Comparison of ENCODE assay signal across 26 mouse cellular contexts in the genomic region with DNA sequence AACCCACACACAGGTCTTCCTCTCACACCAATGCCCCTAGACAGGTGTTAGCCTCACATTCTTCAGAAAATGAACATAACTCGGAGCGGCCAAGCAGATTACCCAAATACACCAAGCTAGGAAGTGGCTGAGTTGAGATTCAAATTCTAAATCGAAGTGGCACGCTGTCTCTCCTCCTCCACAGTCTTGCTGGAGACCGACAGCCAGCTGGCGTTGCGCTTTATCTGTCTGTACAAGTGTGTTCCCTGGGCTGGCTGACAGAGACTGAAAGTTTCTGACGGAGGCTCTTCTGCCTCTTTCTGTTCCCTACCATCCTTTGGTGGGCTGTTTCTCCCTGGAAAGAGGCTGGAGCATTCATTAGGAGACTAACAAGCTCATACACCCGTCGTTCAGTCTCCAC. TPM values are rescaled to one million over a fixed set of nuclear protein-coding genes. Genes with fewer than 3 reads are reported as not detected.
DNase-seq lines count a peak whose midpoint lies in the region; ATAC-seq and TF ChIP-seq lines count a peak whose summit lies in the region.
"Had no signal": no experiment of that assay in that cellular context is flagged by ENCODE, and none has a peak within 500 bp of the region (broad histone marks: within the 10 kb centered on the region; RNA-seq: fewer than 3 reads in every experiment).

No protein-coding gene starts in this region.

- no peaks in the 10 kb centered on the region for H3K79me2 ChIP-seq in heart, adult 2 months (replicated peaks; ENCODE audit: control insufficient read depth, insufficient read depth, low read length)

- no peak overlapping the region for H3K4me3 ChIP-seq in heart, adult 2 months
- H3K4me3 ChIP-seq in kidney, embryonic 14.5 days (ENCODE audit: low read length): no peak overlapping the region
- H3K4me3 ChIP-seq: erythroblast, embryonic 14.5 days; midbrain, embryonic 13.5 days; stomach, embryonic 15.5 days had no signal

- H3K36me3 ChIP-seq in heart, adult 2 months (ENCODE audit: control insufficient read depth, insufficient read depth, low read length): no peaks in the 10 kb centered on the region
- no peaks in the 10 kb centered on the region for H3K36me3 ChIP-seq in kidney, embryonic 14.5 days (ENCODE audit: control insufficient read depth, insufficient read depth, low read length)
- H3K36me3 ChIP-seq: midbrain, embryonic 13.5 days; stomach, embryonic 15.5 days had no signal

- no peaks in the 10 kb centered on the region for H3K9me3 ChIP-seq in kidney, embryonic 14.5 days (ENCODE audit: control insufficient read depth, low read length)
- H3K9me3 ChIP-seq: midbrain, embryonic 13.5 days; stomach, embryonic 15.5 days had no signal

- no peak for ATAC-seq in kidney, embryonic 14.5 days (ENCODE audit: low FRiP score, low TSS enrichment)
- ATAC-seq: forebrain, embryonic 16.5 days; midbrain, embryonic 13.5 days had no signal

- H3K9ac ChIP-seq in heart, adult 2 months (ENCODE audit: low read depth, low read length): no peak overlapping the region
- no peak overlapping the region for H3K9ac ChIP-seq in kidney, embryonic 14.5 days (ENCODE audit: low read depth, low read length)
- H3K9ac ChIP-seq: lung, embryonic 14.5 days; midbrain, embryonic 13.5 days; stomach, embryonic 15.5 days had no signal

- no peaks in the 10 kb centered on the region for H3K27me3 ChIP-seq in heart, adult 2 months (ENCODE audit: control insufficient read depth, insufficient read depth, low read length)
- peaks cover under 1% of the 10 kb centered on the region for H3K27me3 ChIP-seq in kidney, embryonic 14.5 days (ENCODE audit: control insufficient read depth, insufficient read depth, low read length)
- H3K27me3 ChIP-seq: midbrain, embryonic 13.5 days; stomach, embryonic 15.5 days had no signal

- no peaks in the 10 kb centered on the region for H3K4me1 ChIP-seq in heart, adult 2 months (ENCODE audit: control insufficient read depth, insufficient read depth, low read length)
- H3K4me1 ChIP-seq in kidney, embryonic 14.5 days (ENCODE audit: control insufficient read depth, insufficient read depth, low read length): no peaks in the 10 kb centered on the region
- H3K4me1 ChIP-seq: midbrain, embryonic 13.5 days; stomach, embryonic 15.5 days had no signal

- peak; percentile 63 to 71 for DNase-seq in layer of hippocampus, adult 18-20 months (ENCODE audit: low spot score in 2 of 2)
- DNase-seq in layer of hippocampus, postnatal 25 days (ENCODE audit: extremely low spot score in 1 of 2, low spot score in 1 of 2): no peak
- DNase-seq in layer of hippocampus, adult 8-10 months (ENCODE audit: low spot score in 2 of 2): peak; percentile 25 to 49
- DNase-seq in left cerebral cortex, postnatal 14 days (ENCODE audit: low spot score in 2 of 2): peak; percentile 49 to 70
- DNase-seq in right cerebral cortex, postnatal 36 days (ENCODE audit: low spot score in 2 of 2): peak; percentile 14 to 53
- no peak for DNase-seq in lung, postnatal 14 days
- DNase-seq in heart, adult 2 months: no peak
- DNase-seq: adrenal gland, postnatal 10 days; cerebellum, adult 8-10 months; kidney, adult 8-10 months; lung, embryonic 14.5 days had no signal

- no peak overlapping the region for H3K27ac ChIP-seq in heart, adult 2 months
- no peak overlapping the region for H3K27ac ChIP-seq in kidney, embryonic 14.5 days (ENCODE audit: low read depth, low read length)
- H3K27ac ChIP-seq: macrophage; midbrain, embryonic 13.5 days; stomach, embryonic 15.5 days had no signal

- no peak for TF ChIP-seq CTCF in heart, adult 2 months (IDR thresholded peaks at IDR 0.05)

- TF ChIP-seq POLR2A in heart, adult 2 months (IDR thresholded peaks at IDR 0.05; ENCODE audit: insufficient read depth, low read depth, low read length): no peak

- TF ChIP-seq EP300 in heart, adult 2 months (IDR thresholded peaks at IDR 0.05; ENCODE audit: insufficient read depth, low read depth, low read length): no peak

- intact Hi-C loops in left cerebral cortex, postnatal 14 days (cut with DNase I): no loop called here
- intact Hi-C loops in heart, adult 2 months (cut with DNase I): no loop called here

- WGBS in heart, adult 2 months: 66% methylated on average over 10 of the region's 10 CpGs
- 82% methylated on average over 10 of the region's 10 CpGs for WGBS in kidney, embryonic 14.5 days

- no peak overlapping the region for H3K4me2 ChIP-seq in kidney, embryonic 14.5 days (replicated peaks; ENCODE audit: low read depth, low read length)
- H3K4me2 ChIP-seq: lung, embryonic 14.5 days; midbrain, embryonic 13.5 days; stomach, embryonic 15.5 days had no signal

RNA-seq across cellular contexts. Expression of a gene that starts 37.7 kb away (rescaled TPM):
- total RNA-seq in layer of hippocampus, adult 18-20 months (2021): 1 to 10 TPM; 8.5 to 9.5 TPM
- 1 to 10 TPM; 8.4 to 9.8 TPM for total RNA-seq in layer of hippocampus, postnatal 25 days (2021)
- 10 to 100 TPM in 2 of 4 experiments, 1 to 10 TPM in 2; 8.6 to 10.6 (median 9.8) TPM for total RNA-seq in layer of hippocampus, adult 8-10 months (2022)
- 10 to 100 TPM; 14.7 to 21.9 TPM for total RNA-seq in left cerebral cortex, postnatal 14 days (2021)
- total RNA-seq in heart, adult 2 months (2021): under 1 TPM; 0.14 to 0.26 TPM
- 0.06 and 0.10 TPM in 2 replicates for polyA plus RNA-seq in heart, adult 2 months (2012; rRNA removed)
- polyA plus RNA-seq in kidney, embryonic 14.5 days (2014; fragmentation: Nextera tagmentation; extraction: Ambion mirVana): 0.29 and 0.37 TPM in 2 replicates
- total RNA-seq: CH12.LX; common myeloid progenitor, adult 5-6 weeks; hematopoietic stem cell, adult 5-6 weeks had no signal
- polyA plus RNA-seq: erythroblast, embryonic 14.5 days; macrophage had no signal

RNA-seq across cellular contexts. Expression of a gene that starts 45.5 kb away (rescaled TPM):
- total RNA-seq in layer of hippocampus, adult 18-20 months (2021): not detected
- total RNA-seq in layer of hippocampus, postnatal 25 days (2021): not detected
- not detected for total RNA-seq in layer of hippocampus, adult 8-10 months (2022)
- not detected for total RNA-seq in left cerebral cortex, postnatal 14 days (2021)
- not detected for total RNA-seq in heart, adult 2 months (2021)
- not detected in 2 replicates for polyA plus RNA-seq in heart, adult 2 months (2012; rRNA removed)
- not detected in 2 replicates for polyA plus RNA-seq in kidney, embryonic 14.5 days (2014; fragmentation: Nextera tagmentation; extraction: Ambion mirVana)
- total RNA-seq: adrenal gland, postnatal 10 days; common myeloid progenitor, adult 5-6 weeks; hematopoietic stem cell, adult 5-6 weeks; liver, adult 2 months had no signal
- polyA plus RNA-seq: embryonic facial prominence, embryonic 11.5 days; erythroblast, embryonic 14.5 days; gonadal fat pad, adult 2 months; heart, embryonic 14.5 days; large intestine, adult 2 months; liver, adult 2 months; lung, embryonic 14.5 days; macrophage; spleen, adult 2 months; stomach, embryonic 15.5 days had no signal

Comparison
In these comparisons a context has a peak if more than half of its experiments do, and no peak if none do; other contexts are left out.
1. DNase-seq: peak in layer of hippocampus, adult 18-20 months (2 of 2), layer of hippocampus, adult 8-10 months (2 of 2), left cerebral cortex, postnatal 14 days (2 of 2) and right cerebral cortex, postnatal 36 days (2 of 2); none in layer of hippocampus, postnatal 25 days (0 of 2), lung, postnatal 14 days (single experiment) and heart, adult 2 months (0 of 2).
2. RNA of a gene that starts 37.7 kb away (total RNA-seq): 14.7 to 21.9 TPM in left cerebral cortex, postnatal 14 days, 8.6 to 10.6 TPM in layer of hippocampus, adult 8-10 months, 8.4 to 9.8 TPM in layer of hippocampus, postnatal 25 days and 8.5 to 9.5 TPM in layer of hippocampus, adult 18-20 months; 0.14 to 0.26 TPM in heart, adult 2 months; every median in the first group is over 4 times any median in the second.